Mouse (Mus musculus) frontal cortex, adult (tissue): Measurements from ENCODE around the gene 4933405L10Rik.
A peak's percentile ranks its signal among the peaks of the same experiment; 100 is the strongest.

Experiments
- ATAC-seq: cut with Nextera tagmentation; 2 replicates; pipeline ENCODE4 v1.9.2; 2017; ENCODE audit warnings: mild to moderate bottlenecking, moderate library complexity, mixed read lengths; ENCODE audit not compliant: low TSS enrichment

4933405L10Rik gene

DNA sequence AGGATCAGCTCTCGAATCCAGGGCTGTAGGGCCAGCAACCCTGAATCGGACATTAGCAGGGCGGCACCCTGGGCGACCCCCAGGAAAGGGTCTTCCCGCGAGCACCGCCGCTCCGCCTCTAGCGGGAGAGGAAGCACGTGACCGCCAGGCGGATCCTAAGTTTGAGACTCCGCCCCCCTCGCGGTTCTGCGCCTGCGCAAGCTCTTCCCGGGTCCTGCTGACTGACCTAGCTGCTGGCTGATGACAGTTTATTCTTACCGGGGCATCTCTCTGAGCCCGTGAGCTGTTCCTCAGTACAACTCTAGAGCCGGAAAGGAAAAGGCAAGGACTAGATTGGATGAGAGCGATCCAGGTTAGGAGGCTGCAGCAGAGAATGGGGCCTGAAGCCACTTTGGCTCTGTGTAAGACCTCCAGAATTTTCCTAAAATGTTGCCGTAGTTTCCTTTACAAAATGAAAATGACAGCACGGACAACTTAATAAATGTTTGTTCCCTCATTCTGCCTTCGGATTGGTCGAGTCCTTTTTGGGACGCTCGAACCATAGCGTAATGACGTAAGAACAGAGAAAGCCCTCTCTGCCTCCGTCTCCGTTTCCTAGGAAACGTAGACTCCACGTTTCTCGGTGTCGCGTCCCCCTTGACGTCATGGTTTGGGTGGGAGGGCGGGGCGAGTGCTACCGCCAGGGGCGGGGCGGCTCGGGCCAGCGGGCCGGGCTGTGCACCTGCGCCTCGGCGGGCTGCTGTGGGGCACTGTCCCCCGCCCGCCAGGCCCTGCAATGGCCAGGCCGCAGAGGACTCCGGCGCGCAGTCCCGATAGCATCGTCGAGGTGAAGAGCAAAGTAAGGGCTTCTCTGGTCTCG is 6.3 kb upstream of the 4933405L10Rik start, which contains the start of the genes Acd and Pard6a:
Gene Acd, minus strand, starts transcription at position 137 of the 859 bp plus-strand sequence.
Gene Pard6a, plus strand, starts transcription at position 183 of the 859 bp plus-strand sequence.
- ATAC-seq: peak; percentile 72

DNA sequence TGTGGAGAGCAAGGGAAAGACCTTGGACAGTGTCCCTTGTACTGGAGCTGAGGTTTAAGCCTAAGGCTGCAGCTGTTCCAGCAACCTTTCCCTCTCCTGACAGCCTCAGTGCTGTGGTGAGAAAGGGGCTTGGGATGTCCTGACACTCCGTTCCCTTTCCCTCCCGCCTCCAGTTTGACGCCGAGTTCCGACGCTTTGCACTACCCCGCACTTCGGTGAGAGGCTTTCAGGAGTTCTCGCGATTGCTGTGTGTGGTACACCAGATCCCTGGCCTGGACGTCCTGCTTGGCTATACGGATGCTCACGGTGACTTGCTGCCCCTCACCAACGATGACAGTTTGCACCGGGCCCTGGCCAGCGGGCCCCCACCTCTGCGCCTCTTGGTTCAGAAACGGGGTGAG is 5.5 kb upstream of the 4933405L10Rik start:
- ATAC-seq: peak; percentile 19

DNA sequence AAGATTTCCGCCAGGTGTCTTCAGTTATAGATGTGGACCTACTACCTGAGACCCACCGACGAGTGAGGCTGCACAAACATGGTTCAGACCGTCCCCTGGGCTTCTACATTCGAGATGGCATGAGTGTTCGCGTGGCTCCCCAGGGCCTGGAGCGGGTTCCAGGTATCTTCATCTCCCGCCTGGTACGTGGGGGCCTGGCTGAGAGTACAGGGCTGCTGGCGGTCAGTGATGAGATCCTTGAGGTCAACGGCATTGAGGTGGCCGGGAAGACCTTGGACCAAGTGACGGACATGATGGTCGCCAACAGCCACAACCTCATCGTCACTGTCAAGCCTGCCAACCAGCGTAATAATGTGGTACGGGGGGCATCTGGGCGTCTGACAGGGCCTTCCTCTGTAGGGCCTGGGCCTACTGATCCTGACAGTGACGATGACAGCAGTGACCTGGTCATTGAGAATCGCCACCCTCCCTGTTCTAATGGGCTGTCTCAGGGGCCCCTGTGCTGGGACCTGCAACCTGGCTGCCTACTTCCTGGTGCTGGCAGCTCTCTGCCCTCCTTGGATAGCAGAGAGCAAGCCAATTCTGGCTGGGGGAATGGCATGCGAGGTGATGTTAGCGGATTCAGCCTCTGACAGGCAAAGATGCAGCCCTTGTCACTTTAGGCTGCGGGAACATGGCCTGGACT is 4.6 kb upstream of the 4933405L10Rik start:
- no peak for ATAC-seq

DNA sequence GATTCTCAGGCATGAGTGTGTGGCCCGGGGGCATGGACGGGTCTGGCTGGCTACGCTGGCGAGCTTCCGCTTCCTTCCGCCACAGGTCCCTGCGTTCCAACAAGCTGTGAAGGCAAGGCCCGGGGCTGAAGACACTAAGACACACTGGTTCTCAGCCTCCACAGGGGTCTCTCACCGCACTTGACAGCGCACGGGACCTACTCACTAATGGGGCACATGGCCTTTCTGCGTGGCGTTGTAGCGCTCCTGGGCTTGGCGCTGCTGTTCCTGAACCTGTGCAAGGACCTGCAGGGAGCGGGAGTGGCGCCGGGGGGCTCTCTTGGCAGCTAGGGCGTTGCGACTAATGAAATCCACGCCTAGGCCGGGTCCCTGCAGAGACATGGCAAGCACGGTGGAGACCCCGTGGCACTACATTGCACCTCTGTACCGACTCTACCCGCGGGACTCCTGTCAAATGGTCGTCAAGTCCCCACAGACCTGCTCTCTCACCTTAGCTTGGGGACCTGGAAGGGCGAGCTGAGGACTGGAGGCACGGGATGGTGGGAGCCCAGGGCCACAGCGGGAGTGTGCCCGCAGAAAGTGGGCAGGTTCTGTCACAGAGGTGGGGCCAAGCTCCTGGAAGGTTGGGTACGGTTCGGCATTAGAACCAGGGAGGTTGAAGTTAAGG is 3.2 kb upstream of the 4933405L10Rik start:
- ATAC-seq: no peak

DNA sequence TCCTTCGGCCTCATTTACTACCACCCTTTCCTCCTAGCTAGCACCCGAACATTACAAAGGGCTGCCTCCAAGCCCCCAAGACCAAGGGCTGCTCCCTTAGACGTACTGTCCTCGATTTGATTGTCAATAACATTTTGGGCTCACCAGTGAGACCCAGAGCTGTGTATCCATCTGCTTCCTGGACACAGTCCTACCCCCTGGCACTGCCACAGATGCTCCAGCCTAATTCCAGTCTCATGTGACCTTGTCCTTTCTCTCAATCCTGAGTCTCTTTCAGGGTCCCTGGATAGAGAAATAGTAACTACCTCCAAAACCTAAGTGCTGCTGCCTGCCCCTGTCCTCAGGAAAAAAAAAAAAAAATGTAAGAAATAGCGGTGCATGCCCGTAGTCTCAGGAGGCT is 2.5 kb upstream of the 4933405L10Rik start:
- no peak for ATAC-seq

DNA sequence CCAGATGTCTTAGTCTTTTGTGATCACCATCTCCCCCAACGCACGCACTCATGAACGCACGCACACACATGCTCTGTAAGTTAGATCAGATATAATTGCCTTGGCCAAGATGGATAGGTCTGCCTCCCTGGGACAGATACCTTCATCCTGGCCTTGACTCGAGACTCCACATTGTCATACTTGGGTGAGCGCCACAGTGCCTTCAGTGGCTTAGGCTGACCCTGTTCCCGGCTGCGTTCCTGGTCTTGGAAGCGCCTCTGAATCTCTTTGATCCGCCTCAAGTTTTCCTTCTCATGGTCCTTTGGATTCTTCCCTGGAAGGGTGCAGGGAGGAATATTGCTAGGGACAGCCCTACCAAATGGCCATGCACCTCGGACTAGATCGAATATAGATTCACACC is 1.0 kb upstream of the 4933405L10Rik start:
- no peak for ATAC-seq

DNA sequence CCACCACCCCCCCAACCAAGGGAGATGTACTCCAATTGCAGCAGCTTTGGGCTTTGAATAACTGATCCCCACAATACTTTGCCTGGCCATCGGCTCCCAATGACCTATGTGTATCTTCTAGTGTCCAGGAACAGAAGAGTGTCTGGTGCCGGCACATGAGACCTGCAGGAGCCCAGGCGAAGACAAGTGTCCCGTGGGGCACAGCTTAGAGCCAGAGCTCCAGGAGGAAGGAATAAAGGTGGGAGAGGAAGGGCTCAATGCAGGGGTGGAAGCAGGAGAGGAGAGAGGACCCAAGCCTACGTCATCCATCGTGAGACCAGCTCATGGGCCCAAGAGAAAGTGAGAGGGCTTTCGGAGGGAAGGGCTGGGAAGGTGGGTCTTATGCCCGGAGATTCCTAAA is 1.2 kb downstream of the 4933405L10Rik start:
- ATAC-seq: no peak

DNA sequence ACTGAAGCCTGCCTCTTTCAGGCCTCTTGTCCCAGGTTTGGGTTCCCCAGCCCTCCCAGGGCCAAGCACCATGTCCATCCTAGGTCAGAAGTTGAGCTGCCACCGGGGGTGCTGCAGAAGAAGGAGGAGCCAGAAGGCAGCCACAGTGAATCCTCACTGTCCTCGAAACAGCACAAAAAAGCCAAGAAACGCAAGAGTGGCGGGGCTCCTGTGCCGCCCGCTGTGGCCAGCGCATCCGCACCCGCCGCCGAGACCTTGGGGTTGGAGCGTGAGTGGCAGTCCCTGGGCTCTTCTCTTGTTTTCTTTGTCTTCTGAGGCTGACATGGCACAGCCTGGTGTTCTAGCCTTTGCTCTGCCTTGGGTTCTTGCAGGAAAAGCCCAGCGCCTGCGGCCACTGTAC is 1.9 kb downstream of the 4933405L10Rik start:
- ATAC-seq: no peak

DNA sequence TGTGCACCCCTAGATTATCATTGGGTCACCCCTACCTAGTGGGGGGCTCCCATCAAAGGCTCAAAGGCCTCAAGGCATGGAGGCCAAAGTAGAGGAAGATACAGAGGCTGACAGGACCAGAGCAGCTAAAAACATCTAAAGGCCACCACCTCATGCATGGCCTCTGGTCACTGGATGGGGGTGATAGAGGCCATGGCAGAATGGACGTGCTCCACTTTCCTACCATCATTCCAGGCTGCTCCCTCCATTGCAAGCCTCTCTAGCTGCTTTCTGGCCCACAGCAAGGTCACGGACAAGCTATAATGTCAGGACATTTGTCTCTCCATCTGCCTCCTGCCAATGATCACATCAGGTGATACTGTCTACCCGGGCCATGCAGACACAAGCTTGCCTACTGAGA is 4.8 kb downstream of the 4933405L10Rik start:
- ATAC-seq: no peak

DNA sequence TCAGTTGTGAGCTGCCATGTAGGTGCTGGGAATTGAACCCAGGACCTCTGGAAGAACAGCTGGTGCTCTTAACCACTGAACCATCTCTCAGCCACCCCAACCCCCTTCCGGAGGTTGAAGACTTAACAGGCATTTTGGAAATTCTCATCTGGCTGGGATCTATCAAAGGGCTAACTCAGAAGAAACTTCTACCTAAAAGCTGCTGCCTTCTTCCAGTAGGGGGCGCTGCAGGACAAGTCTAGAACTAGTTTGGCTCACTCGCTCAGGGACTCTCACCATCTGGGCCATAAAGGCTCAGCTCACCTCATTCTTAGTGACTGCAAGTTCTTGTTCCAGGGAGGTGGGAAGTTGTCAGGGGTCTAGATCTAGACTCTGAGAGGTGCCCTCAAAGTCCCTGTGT is 6.7 kb downstream of the 4933405L10Rik start:
- peak; percentile 76 for ATAC-seq

DNA sequence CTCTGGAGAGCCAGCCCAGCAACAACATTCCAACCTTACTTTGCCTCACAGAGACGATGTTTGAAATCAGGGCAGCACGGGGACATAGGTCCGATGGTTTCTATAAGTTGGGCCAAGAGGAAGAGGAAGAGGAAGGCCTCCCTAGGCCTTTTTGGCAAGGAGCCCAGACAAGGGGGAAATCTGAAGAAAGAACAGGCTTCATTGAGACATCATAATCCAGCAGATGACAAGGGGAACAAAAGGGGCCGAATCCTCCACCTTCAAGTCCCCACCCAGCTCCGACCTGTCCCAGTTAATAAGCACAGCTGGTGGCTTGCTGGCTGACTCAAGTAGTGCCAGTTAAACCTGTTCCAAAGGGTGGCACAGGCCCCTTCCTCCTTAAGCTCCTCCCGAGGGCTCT is 7.6 kb downstream of the 4933405L10Rik start:
- no peak for ATAC-seq

DNA sequence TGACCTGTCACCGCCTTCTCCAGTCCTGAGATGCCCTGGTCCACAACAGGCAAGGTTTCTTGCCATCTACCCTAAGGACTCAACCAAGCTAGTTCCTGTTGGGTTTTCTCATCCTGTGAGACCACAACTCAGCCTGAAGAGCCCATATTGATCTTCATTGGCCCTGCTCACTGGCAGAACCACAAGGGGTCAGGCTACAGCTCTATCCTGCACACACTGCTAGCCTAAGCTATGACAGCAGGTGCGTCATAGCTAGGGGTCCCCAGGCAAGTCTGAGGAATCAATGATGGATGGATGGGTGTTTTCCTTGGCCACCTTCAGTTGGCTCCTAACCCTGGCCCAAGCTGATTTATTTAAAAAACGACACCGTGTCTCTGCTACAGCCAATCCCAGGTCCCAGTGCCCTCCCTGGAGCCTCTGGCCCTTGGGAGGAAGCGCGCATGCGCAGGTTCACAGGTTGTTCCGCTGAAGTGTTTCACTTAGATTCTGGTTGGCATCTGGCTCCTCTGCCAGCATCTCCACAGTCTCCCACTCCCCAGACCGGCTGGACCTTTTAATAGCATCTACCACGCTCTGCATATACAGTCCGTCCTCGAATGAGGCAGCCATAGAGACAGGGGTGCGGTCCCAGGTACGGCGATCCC is 9.0 kb downstream of the 4933405L10Rik start:
- ATAC-seq: no peak

DNA sequence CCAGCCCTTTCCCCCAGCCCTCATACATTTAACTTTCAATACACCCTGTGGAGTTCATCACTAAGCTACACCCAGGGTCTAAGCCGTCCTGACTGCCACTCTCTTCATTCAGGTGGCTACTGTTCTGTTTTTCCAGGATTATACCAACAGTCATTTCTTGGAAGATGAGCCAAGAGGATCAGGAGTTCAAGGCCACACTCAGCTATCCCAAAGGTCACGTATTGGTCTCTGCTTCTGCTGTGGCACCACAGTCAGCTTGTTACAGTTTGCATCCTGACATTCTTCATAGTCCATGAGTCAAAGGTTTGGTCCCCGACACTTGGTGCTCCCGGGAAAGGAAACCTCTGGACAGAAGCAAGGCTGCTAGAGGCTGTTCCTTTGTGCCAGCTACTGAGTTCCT is 12.2 kb downstream of the 4933405L10Rik start:
- ATAC-seq: no peak

DNA sequence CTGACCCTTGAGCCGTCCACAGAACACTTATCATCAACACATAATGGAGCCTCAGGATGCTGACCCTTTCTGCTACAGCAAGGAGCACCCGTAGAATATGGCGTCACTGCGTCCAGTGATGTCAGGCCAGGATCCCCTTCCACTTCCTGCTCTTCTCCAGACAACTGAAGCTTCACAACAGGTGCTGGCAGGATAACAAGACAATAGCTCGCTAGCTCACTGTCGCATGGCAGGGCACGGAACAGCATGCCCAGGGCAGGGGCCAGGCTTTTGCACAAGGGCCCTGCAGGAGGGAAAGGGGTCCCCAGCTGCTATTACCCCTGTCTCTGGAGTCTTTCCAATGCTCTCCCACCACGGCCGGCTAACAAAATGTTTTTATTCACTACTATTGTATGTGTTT is 15.4 kb downstream of the 4933405L10Rik start:
- no peak for ATAC-seq

DNA sequence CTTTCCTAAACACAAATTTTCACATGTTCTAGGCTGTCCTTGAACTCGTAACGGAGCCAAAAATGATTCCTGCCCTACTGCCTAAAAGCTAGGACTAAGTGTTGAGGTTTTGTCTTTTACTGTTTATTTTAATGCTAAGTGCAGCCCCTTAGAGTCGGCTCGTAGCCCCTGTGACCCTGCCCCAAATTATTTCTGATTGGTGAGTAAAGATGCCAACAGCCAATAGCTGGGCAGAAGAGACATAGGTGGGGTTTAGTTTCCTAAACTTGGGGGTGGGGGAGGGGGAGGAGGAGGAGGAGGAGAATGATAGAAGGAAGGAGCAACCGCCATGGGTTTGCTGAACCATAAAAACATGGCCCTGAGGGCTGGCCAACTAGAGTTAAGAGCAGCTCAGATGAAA is 18.3 kb downstream of the 4933405L10Rik start:
- ATAC-seq: no peak

DNA sequence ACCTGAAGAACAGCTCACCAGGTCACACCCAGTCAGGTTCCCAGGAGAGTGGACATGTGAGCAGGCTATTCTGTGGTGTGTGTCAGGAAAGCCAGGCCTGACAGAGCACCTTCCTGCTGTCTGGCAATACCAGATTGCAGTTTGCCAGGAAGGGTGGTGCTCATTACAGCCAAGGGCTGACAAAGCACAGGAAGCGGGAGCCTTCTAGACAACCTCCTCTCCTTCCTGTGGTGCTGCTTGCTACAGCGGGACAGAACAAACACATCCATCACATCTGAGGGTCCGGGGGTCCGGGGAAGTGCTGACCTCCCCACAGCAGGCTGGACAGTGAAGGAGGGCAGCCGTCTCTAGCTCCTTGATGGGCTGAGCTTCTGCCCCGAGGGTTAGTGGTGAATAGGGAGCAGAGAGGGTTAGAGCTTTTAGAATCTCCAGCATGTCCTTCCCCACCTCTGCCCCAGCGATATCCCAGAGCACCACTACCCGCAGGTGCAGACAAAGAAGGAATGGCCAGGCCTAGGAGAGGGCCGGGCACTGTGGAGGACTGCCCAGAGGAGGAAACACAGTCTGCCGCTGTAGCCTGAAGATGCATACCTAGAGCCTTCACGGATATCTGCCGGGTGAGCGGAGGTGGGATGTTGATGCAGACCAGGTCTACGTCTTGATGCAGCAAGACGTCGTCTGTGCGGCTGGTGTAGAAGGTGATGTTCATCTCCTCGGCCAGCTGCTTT is 20.1 kb downstream of the 4933405L10Rik start:
- no peak for ATAC-seq

DNA sequence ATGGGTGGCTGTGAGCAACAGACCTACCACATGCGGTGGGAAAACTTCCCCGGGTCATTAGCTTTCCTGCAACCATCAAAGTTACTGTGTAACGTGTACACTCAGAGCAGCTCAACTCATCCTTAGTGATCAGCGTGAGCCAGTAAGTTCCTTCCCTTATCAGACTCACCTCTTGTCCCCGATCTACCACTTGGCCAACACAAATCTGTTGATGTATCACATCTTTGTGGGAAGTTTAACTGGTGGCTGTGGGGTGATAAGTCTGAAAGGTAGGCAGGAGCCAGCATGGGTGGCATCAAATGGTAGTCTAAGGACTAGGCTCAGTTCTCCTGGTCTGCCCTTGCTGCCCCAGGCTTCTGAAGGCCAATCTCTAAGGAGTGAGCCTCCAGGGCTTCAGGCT is 24.7 kb downstream of the 4933405L10Rik start:
- ATAC-seq: no peak

DNA sequence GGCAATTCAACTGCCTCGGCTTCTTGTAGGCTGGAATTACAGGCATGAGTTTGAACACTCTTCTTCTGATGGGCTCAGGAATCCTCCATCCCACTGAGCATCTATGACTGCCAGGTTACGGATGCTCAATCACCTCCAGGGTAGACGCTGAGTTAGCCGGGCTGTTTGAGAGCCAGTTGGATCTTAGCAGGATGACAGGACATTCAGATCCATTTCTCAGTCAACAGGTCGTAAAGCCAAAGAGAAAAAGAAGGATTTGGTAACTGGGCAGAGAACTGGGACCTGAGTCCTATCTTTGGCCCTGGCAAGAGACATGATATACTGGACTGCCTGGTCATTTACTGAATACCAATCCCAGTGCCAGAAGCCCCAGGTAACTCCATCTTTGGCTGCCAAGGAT is 31.8 kb downstream of the 4933405L10Rik start:
- ATAC-seq: no peak

DNA sequence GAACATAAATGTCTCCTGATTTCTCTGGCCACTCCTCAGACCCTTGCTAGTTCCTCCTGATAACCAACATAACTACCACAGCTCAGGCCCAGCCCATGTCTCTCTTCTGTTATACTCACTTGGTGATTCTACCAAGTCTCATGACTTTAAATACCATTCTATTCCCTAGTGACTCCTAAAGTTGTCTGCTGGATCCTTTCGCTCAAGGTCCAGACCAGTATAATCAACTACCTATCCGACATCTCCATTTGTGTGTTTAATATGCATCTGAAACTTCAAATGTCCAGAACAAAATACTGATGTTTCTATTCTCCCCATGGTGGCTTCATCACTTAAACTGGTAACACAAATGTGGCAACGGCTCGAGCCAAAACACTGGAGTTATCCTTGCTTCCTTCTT is 35.8 kb downstream of the 4933405L10Rik start:
- ATAC-seq: no peak

DNA sequence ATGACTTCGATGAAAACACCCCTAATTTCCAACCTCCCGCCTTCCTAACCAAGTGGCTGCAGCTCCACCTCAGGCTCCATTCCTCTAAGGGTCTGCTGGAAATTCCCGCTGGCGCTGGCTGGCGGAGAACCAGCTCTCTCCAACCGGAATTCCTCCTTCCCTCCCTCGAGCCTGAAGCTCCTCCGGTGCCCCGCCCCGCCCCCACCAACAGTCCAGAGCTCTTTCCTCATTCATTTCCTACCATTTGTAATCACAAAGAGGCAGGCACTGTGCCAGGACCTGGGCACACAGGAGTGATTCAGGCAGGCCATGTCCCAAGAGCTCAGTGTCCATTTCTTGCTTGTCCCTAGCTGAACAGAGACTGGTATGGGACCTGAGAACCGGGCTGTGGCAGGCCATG is 43.2 kb downstream of the 4933405L10Rik start:
- ATAC-seq: no peak

DNA sequence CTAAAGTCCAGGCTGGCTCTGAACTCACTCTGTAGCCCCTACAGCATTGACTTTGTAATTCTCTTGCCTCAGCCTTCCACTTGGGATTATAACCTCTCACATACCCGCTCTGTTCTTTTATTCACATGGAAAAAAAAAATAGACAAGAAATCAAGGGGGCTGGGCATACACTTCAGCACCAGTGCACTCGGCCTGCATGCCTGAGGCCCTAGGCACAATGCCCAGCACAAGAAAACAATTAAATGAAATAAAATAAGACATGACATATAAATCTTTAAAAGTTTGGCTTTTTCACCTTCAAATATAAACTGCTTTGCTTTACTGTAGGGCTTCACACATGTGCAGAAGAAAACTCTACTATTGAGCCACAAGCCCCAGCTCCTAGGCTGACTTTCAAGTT is 46.5 kb downstream of the 4933405L10Rik start:
- ATAC-seq: no peak
